Mouse (Mus musculus) neural tube, embryonic 15.5 days (tissue): ENCODE results near the gene Gucy1b1. TPM values are rescaled to one million over a fixed set of nuclear protein-coding genes. Genes with fewer than 3 reads are reported as not detected.

Experiments
- ATAC-seq: fragments of 200-750 bp; cut with Nextera tagmentation; 2 replicates; pipeline ENCODE4 v1.8.0; 2017; ENCODE audit warnings: mild to moderate bottlenecking, moderate TSS enrichment, moderate library complexity; ENCODE audit not compliant: low FRiP score
- H3K27ac ChIP-seq: fragments of 300-500 bp; sonication (generic); replicated peaks from 2 replicates; pipeline ENCODE4 v1.5.1; 2015; ENCODE audit warnings: mild to moderate bottlenecking, inconsistent platforms
- H3K27me3 ChIP-seq: fragments of 300-500 bp; sonication (generic); replicated peaks from 2 replicates; pipeline ENCODE4 v1.6.1; 2015; ENCODE audit warnings: inconsistent platforms
- H3K36me3 ChIP-seq: fragments of 300-500 bp; sonication (generic); 2 replicates; pipeline ENCODE4 v1.6.1; 2015; ENCODE audit warnings: inconsistent platforms
- H3K4me1 ChIP-seq: fragments of 300-500 bp; sonication (generic); 2 replicates; pipeline ENCODE4 v1.6.1; 2015; ENCODE audit warnings: inconsistent platforms
- H3K4me2 ChIP-seq: fragments of 300-500 bp; sonication (generic); 2 replicates; pipeline ENCODE4 v1.6.1; 2015; ENCODE audit warnings: inconsistent platforms, mild to moderate bottlenecking, moderate library complexity
- H3K4me3 ChIP-seq: fragments of 300-500 bp; sonication (generic); replicated peaks from 2 replicates; pipeline ENCODE4 v1.5.1; 2015; ENCODE audit warnings: mild to moderate bottlenecking, inconsistent platforms
- H3K9ac ChIP-seq: fragments of 300-500 bp; sonication (generic); replicated peaks from 2 replicates; pipeline ENCODE4 v1.6.1; 2015; ENCODE audit warnings: mild to moderate bottlenecking, inconsistent platforms
- H3K9me3 ChIP-seq: fragments of 300-500 bp; sonication (generic); replicated peaks from 2 replicates; pipeline ENCODE4 v1.6.1; 2016; ENCODE audit warnings: inconsistent platforms
- WGBS: fragments of 180-500 bp; shearing (Covaris S2); methylation state at CpG from one replicate; pipeline ENCODE4 v1.1.7; 2015; ENCODE audit warnings: mixed read lengths; 5-methylcytosine and 5-hydroxymethylcytosine counted together
- microRNA-seq: library from miRNA; unstranded; fragments of <30 nt; microRNA quantifications from one replicate; pipeline ENCODE4, GENCODE M21; 2017
- polyA plus RNA-seq: library from polyadenylated mRNA; unstranded; fragments of >200 nt; fragmentation: Nextera tagmentation; extraction: Ambion mirVana; gene quantifications from 2 replicates; pipeline ENCODE4 v1.2.1, GENCODE M21; 2015

Gucy1b1 gene
- polyA plus RNA-seq, 1 experiment from 2014 or later, result 50.2 TPM

GRCm38 (mm10) chr3:81985100-81985499 lies 89.4 kb downstream of the Gucy1b1 start:
- Histone ChIP-seq H3K9ac (no peak overlapping the region), H3K9me3 (no peaks in the 10 kb centered on the region), H3K36me3 (no peaks in the 10 kb centered on the region), H3K4me2 (no peak overlapping the region), H3K27ac (no peak overlapping the region), H3K4me1 (no peaks in the 10 kb centered on the region), H3K27me3 (no peaks in the 10 kb centered on the region), H3K4me3 (no peak overlapping the region)
- 59% methylated on average over 1 of the region's 1 CpGs for WGBS
- no peak for ATAC-seq

GRCm38 (mm10) chr3:81983120-81983895 lies 91.2 kb downstream of the Gucy1b1 start:
- no peak for ATAC-seq
- no peak overlapping the region for H3K27ac ChIP-seq
- no peaks in the 10 kb centered on the region for H3K36me3 ChIP-seq
- no peaks in the 10 kb centered on the region for H3K27me3 ChIP-seq
- no peaks in the 10 kb centered on the region for H3K4me1 ChIP-seq
- no peak overlapping the region for H3K9ac ChIP-seq
- WGBS, result 92% methylated on average over 8 of the region's 8 CpGs
- no peak overlapping the region for H3K4me3 ChIP-seq
- no peak overlapping the region for H3K4me2 ChIP-seq
- H3K9me3 ChIP-seq, result no peaks in the 10 kb centered on the region

Small RNAs within 50 kb of the gene (microRNA-seq; reads per million reads assigned to microRNA genes)
- not detected for gene Mir7010

Other genes starting within 250 kb of the Gucy1b1 start
- gene Ctso, start 142.1 kb downstream of the Gucy1b1 start, polyA plus RNA-seq, result 9.8 and 14.8 TPM in 2 replicates
- gene Tdo2, start 98.5 kb downstream of the Gucy1b1 start, polyA plus RNA-seq, result 0.18 and 0.34 TPM in 2 replicates
- gene Asic5, start 92.4 kb downstream of the Gucy1b1 start, polyA plus RNA-seq, result not detected in 2 replicates
- 17.0 and 20.9 TPM in 2 replicates for gene Gucy1a1, start 71.1 kb upstream of the Gucy1b1 start, polyA plus RNA-seq